Mouse (Mus musculus): ENCODE measurements around the gene Rnf115. TPM values are rescaled to one million over a fixed set of nuclear protein-coding genes. Genes with fewer than 3 reads are reported as not detected.
A peak's percentile ranks its signal among the peaks of the same experiment; 100 is the strongest.

Gene Rnf115
- total RNA-seq, 1 experiment, result 22.1 TPM

GRCm38 (mm10) chr3:96787784-96788183 is 60.3 kb downstream of the Rnf115 start:
- 0 out of 2 replicates have a peak, but pooled peaks have one; percentile 28 for TF ChIP-seq MAFK (IDR thresholded peaks at IDR 0.05; ENCODE audit: insufficient read depth, low read depth, low read length)
- no peak for TF ChIP-seq ZC3H11A (IDR thresholded peaks at IDR 0.05; ENCODE audit: borderline replicate concordance, low read depth, low read length)
- Histone ChIP-seq H3K9me3 (ENCODE audit: control insufficient read depth, insufficient read depth, low read depth, low read length) (no peaks in the 10 kb centered on the region), H3K9ac (ENCODE audit: insufficient read depth, low read depth, low read length, poor library complexity, severe bottlenecking) (no peak overlapping the region), H3K27ac (ENCODE audit: insufficient read depth, low read depth, low read length, poor library complexity, severe bottlenecking) (no peak overlapping the region), H3K4me3 (ENCODE audit: insufficient read depth in 1 of 2, low read depth in 1 of 2, low read length in 2 of 2, poor library complexity in 1 of 2, severe bottlenecking in 1 of 2) (no peak overlapping the region), H3K4me1 (ENCODE audit: control insufficient read depth in 2 of 2, insufficient read depth in 2 of 2, low read length in 2 of 2, poor library complexity in 1 of 2) (no peaks in the 10 kb centered on the region), H3K36me3 (ENCODE audit: control insufficient read depth, insufficient read depth, low read length, poor library complexity, severe bottlenecking) (peaks cover 12% of the 10 kb centered on the region; the same call in 1 of the 2 replicates)
- in situ Hi-C loops (cut with MboI; ENCODE audit: low sequenced_read_pairs in 2 of 2, unreplicated experiment in 2 of 2), result no loop called here
- no peak for DNase-seq (ENCODE audit: low read depth, low spot score)

DNA sequence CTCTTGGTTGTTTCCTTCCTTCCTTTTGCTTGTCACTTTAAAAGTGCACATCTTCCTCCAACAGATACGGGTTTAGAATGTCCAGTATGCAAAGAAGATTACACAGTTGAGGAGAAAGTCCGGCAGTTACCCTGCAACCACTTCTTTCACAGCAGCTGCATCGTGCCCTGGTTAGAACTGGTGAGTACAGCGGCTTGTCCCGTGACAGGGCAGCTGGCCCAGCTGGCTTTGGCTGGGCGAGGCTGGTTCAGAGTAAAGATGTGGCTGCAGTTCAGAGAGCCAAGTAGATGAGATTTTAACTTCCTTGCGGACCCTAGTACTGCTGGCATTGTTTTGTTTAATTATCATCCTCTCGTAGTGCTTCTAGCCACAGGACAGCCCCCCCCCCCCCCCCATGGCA is 61.0 kb downstream of the Rnf115 start:
- no peak overlapping the region for H3K4me3 ChIP-seq (ENCODE audit: insufficient read depth in 1 of 2, low read depth in 1 of 2, low read length in 2 of 2, poor library complexity in 1 of 2, severe bottlenecking in 1 of 2)
- no peak overlapping the region for H3K9ac ChIP-seq (ENCODE audit: insufficient read depth, low read depth, low read length, poor library complexity, severe bottlenecking)
- no peak for TF ChIP-seq CHD2 (IDR thresholded peaks at IDR 0.05; ENCODE audit: low read depth, low read length)
- TF ChIP-seq ZNF384 (IDR thresholded peaks at IDR 0.05; ENCODE audit: low read depth, low read length), result no peak
- no peak for TF ChIP-seq HCFC1 (IDR thresholded peaks at IDR 0.05; ENCODE audit: borderline replicate concordance, insufficient read depth, low read length)
- no peak for TF ChIP-seq MAFK (IDR thresholded peaks at IDR 0.05; ENCODE audit: insufficient read depth, low read depth, low read length)
- no peak for TF ChIP-seq ZC3H11A (IDR thresholded peaks at IDR 0.05; ENCODE audit: borderline replicate concordance, low read depth, low read length)
- no peak for DNase-seq (ENCODE audit: low read depth, low spot score)
- H3K27ac ChIP-seq (ENCODE audit: insufficient read depth, low read depth, low read length, poor library complexity, severe bottlenecking), result no peak overlapping the region
- H3K9me3 ChIP-seq (ENCODE audit: control insufficient read depth, insufficient read depth, low read depth, low read length), result no peaks in the 10 kb centered on the region
- peaks cover 12% of the 10 kb centered on the region; the same call in 1 of the 2 replicates for H3K36me3 ChIP-seq (ENCODE audit: control insufficient read depth, insufficient read depth, low read length, poor library complexity, severe bottlenecking)
- no peaks in the 10 kb centered on the region for H3K4me1 ChIP-seq (ENCODE audit: control insufficient read depth in 2 of 2, insufficient read depth in 2 of 2, low read length in 2 of 2, poor library complexity in 1 of 2)
- in situ Hi-C loops (cut with MboI; ENCODE audit: low sequenced_read_pairs in 2 of 2, unreplicated experiment in 2 of 2), result no loop called here

DNA sequence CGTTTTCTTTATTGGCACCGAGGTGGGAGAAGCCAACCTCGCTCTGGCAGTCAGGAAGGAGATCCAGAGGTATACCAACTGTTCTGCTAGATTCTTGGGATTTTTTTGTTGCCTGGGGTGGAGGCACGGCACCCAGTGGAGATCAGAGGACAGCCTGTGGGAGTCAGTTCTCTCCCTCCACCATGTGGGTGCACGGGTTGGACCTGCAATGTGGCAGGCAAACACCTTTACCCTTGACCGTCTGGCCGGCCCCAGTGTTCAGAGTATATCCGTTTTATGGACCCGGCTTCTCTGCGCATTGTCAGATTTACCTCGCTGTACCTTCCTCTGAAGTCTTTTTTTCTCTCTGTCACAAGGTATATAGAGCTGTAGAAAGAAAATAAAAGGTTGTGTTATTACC is 72.8 kb downstream of the Rnf115 start:
- in situ Hi-C loops (cut with MboI; ENCODE audit: low sequenced_read_pairs in 2 of 2, unreplicated experiment in 2 of 2), result no loop called here
- DNase-seq (ENCODE audit: low read depth, low spot score), result no peak
- no peaks in the 10 kb centered on the region for H3K36me3 ChIP-seq (ENCODE audit: control insufficient read depth, insufficient read depth, low read length, poor library complexity, severe bottlenecking)
- H3K9ac ChIP-seq (ENCODE audit: insufficient read depth, low read depth, low read length, poor library complexity, severe bottlenecking), result no peak overlapping the region
- no peak overlapping the region for H3K4me3 ChIP-seq (ENCODE audit: insufficient read depth in 1 of 2, low read depth in 1 of 2, low read length in 2 of 2, poor library complexity in 1 of 2, severe bottlenecking in 1 of 2)
- TF ChIP-seq CHD2 (IDR thresholded peaks at IDR 0.05; ENCODE audit: low read depth, low read length), result no peak
- TF ChIP-seq HCFC1 (IDR thresholded peaks at IDR 0.05; ENCODE audit: borderline replicate concordance, insufficient read depth, low read length), result no peak
- TF ChIP-seq MAFK (IDR thresholded peaks at IDR 0.05; ENCODE audit: insufficient read depth, low read depth, low read length), result no peak
- TF ChIP-seq ZNF384 (IDR thresholded peaks at IDR 0.05; ENCODE audit: low read depth, low read length), result no peak
- no peak for TF ChIP-seq ZC3H11A (IDR thresholded peaks at IDR 0.05; ENCODE audit: borderline replicate concordance, low read depth, low read length)
- no peaks in the 10 kb centered on the region for H3K4me1 ChIP-seq (ENCODE audit: control insufficient read depth in 2 of 2, insufficient read depth in 2 of 2, low read length in 2 of 2, poor library complexity in 1 of 2)
- H3K9me3 ChIP-seq (ENCODE audit: control insufficient read depth, insufficient read depth, low read depth, low read length), result no peaks in the 10 kb centered on the region
- no peak overlapping the region for H3K27ac ChIP-seq (ENCODE audit: insufficient read depth, low read depth, low read length, poor library complexity, severe bottlenecking)

DNA sequence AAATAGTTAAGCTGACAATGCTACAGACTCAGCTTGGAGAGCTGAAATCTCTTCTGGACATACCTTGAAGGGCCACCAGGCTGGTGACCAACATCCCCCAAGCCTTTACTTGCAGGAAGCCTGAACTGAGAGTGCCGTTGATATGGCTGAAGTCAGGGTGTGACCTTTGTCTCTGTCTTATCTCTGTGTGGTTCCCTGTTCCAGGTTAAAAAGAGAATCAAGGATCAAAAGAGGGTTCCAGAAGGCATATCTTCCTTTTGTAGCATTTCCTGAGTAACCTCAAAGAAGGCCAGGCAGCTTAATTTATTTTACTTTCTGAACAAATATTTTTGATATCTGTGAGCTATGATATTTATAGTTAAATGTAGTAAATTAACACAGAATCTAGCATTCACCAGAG is 74.8 kb downstream of the Rnf115 start:
- in situ Hi-C loops (cut with MboI; ENCODE audit: low sequenced_read_pairs in 2 of 2, unreplicated experiment in 2 of 2), result no loop called here
- Histone ChIP-seq H3K9ac (ENCODE audit: insufficient read depth, low read depth, low read length, poor library complexity, severe bottlenecking) (no peak overlapping the region), H3K4me3 (ENCODE audit: insufficient read depth in 1 of 2, low read depth in 1 of 2, low read length in 2 of 2, poor library complexity in 1 of 2, severe bottlenecking in 1 of 2) (no peak overlapping the region), H3K36me3 (ENCODE audit: control insufficient read depth, insufficient read depth, low read length, poor library complexity, severe bottlenecking) (no peaks in the 10 kb centered on the region), H3K9me3 (ENCODE audit: control insufficient read depth, insufficient read depth, low read depth, low read length) (no peaks in the 10 kb centered on the region), H3K27ac (ENCODE audit: insufficient read depth, low read depth, low read length, poor library complexity, severe bottlenecking) (no peak overlapping the region), H3K4me1 (ENCODE audit: control insufficient read depth in 2 of 2, insufficient read depth in 2 of 2, low read length in 2 of 2, poor library complexity in 1 of 2) (peaks cover 0 to 1% of the 10 kb centered on the region in 2 experiments; a peak in 1 of 4 replicates)
- TF ChIP-seq ZNF384 (IDR thresholded peaks at IDR 0.05; ENCODE audit: low read depth, low read length) (no peak), ZC3H11A (IDR thresholded peaks at IDR 0.05; ENCODE audit: borderline replicate concordance, low read depth, low read length) (no peak), HCFC1 (IDR thresholded peaks at IDR 0.05; ENCODE audit: borderline replicate concordance, insufficient read depth, low read length) (no peak), MAFK (IDR thresholded peaks at IDR 0.05; ENCODE audit: insufficient read depth, low read depth, low read length) (no peak), CHD2 (IDR thresholded peaks at IDR 0.05; ENCODE audit: low read depth, low read length) (no peak)
- no peak for DNase-seq (ENCODE audit: low read depth, low spot score)

DNA sequence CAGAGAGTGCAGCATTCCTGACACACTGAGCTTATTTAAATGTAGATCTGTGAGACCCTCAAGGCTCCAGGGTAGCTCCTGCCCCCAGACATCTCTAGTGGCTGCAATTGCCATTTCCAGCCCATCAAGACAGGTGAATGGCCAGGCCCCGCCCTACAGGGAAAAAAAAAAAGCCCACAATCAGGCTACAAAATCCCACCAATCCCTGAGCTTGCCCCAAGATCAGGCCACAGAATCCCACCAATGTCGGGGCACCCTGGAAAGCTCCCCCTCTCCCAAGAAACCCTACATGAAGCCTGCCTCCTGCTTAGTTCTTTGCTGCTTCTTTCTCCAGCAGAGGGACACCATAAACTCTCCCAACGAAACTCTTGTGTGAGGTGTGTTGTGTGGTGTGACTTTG is 80.7 kb downstream of the Rnf115 start:
- Histone ChIP-seq H3K36me3 (ENCODE audit: control insufficient read depth, insufficient read depth, low read length, poor library complexity, severe bottlenecking) (no peaks in the 10 kb centered on the region), H3K27ac (ENCODE audit: insufficient read depth, low read depth, low read length, poor library complexity, severe bottlenecking) (peak overlapping the region; percentile 81), H3K9ac (ENCODE audit: insufficient read depth, low read depth, low read length, poor library complexity, severe bottlenecking) (no peak overlapping the region), H3K4me1 (ENCODE audit: control insufficient read depth in 2 of 2, insufficient read depth in 2 of 2, low read length in 2 of 2, poor library complexity in 1 of 2) (peaks cover 0 to 5% of the 10 kb centered on the region in 2 experiments; a peak in 1 of 4 replicates), H3K4me3 (ENCODE audit: insufficient read depth in 1 of 2, low read depth in 1 of 2, low read length in 2 of 2, poor library complexity in 1 of 2, severe bottlenecking in 1 of 2) (no peak overlapping the region), H3K9me3 (ENCODE audit: control insufficient read depth, insufficient read depth, low read depth, low read length) (no peaks in the 10 kb centered on the region)
- in situ Hi-C loops (cut with MboI; ENCODE audit: low sequenced_read_pairs in 2 of 2, unreplicated experiment in 2 of 2), result no loop called here
- TF ChIP-seq MAFK (IDR thresholded peaks at IDR 0.05; ENCODE audit: insufficient read depth, low read depth, low read length), result no peak
- no peak for TF ChIP-seq HCFC1 (IDR thresholded peaks at IDR 0.05; ENCODE audit: borderline replicate concordance, insufficient read depth, low read length)
- TF ChIP-seq ZNF384 (IDR thresholded peaks at IDR 0.05; ENCODE audit: low read depth, low read length), result peak; percentile 99
- no peak for TF ChIP-seq CHD2 (IDR thresholded peaks at IDR 0.05; ENCODE audit: low read depth, low read length)
- TF ChIP-seq ZC3H11A (IDR thresholded peaks at IDR 0.05; ENCODE audit: borderline replicate concordance, low read depth, low read length), result no peak
- DNase-seq (ENCODE audit: low read depth, low spot score), result peak; percentile 69

Data from ES-E14 (cell line).